Mouse (Mus musculus) neural tube, embryonic 11.5 days (tissue): ENCODE results near the gene Gtf2i. TPM values are rescaled to one million over a fixed set of nuclear protein-coding genes. Genes with fewer than 3 reads are reported as not detected.

Experiments
- ATAC-seq: fragments of 200-750 bp; cut with Nextera tagmentation; 2 replicates; pipeline ENCODE4 v1.8.0; 2017; ENCODE audit warnings: moderate number of reproducible peaks, mild to moderate bottlenecking, moderate TSS enrichment, moderate library complexity; ENCODE audit not compliant: insufficient read depth, low FRiP score, low TSS enrichment
- DNase-seq: peaks from one replicate; pipeline ENCODE4 v3.0.0-alpha.2; 2015; ENCODE audit warnings: low spot score
- H3K27ac ChIP-seq: fragments of 300-500 bp; sonication (generic); 2 replicates; pipeline ENCODE4 v1.5.1; 2014; ENCODE audit warnings: low read depth, mild to moderate bottlenecking, low read length
- H3K27me3 ChIP-seq: fragments of 300-500 bp; sonication (generic); 2 replicates; pipeline ENCODE4 v1.6.1; 2014; ENCODE audit warnings: mild to moderate bottlenecking, low read length, mixed read lengths; ENCODE audit not compliant: control insufficient read depth, insufficient read depth
- H3K36me3 ChIP-seq: fragments of 300-500 bp; sonication (generic); 2 replicates; pipeline ENCODE4 v1.6.1; 2014; ENCODE audit warnings: mild to moderate bottlenecking, low read length, moderate library complexity, mixed read lengths; ENCODE audit not compliant: control insufficient read depth, insufficient read depth
- H3K4me1 ChIP-seq: fragments of 300-500 bp; sonication (generic); 2 replicates; pipeline ENCODE4 v1.6.1; 2014; ENCODE audit warnings: low read length, mixed read lengths; ENCODE audit not compliant: control insufficient read depth, insufficient read depth
- H3K4me2 ChIP-seq: fragments of 300-500 bp; sonication (generic); 2 replicates; pipeline ENCODE4 v1.6.1; 2014; ENCODE audit warnings: low read depth, mild to moderate bottlenecking, moderate library complexity
- H3K4me3 ChIP-seq: fragments of 300-500 bp; sonication (generic); 2 replicates; pipeline ENCODE4 v1.5.1; 2014; ENCODE audit warnings: low read depth, low read length
- H3K9ac ChIP-seq: fragments of 300-500 bp; sonication (generic); 2 replicates; pipeline ENCODE4 v1.6.1; 2014; ENCODE audit warnings: mild to moderate bottlenecking, low read length
- H3K9me3 ChIP-seq: fragments of 300-500 bp; sonication (generic); 2 replicates; pipeline ENCODE4 v1.6.1; 2016; ENCODE audit warnings: low read length; ENCODE audit not compliant: control insufficient read depth
- WGBS: fragments of 180-500 bp; shearing (Covaris S2); extraction: QIAGEN DNeasy Blood & Tissue Kit; methylation state at CpG from one replicate; pipeline ENCODE4 v1.1.7; 2014; 5-methylcytosine and 5-hydroxymethylcytosine counted together
- polyA plus RNA-seq: library from polyadenylated mRNA; unstranded; fragments of >200 nt; fragmentation: Nextera tagmentation; extraction: Ambion mirVana; gene quantifications from 2 replicates; pipeline ENCODE4 v1.2.1, GENCODE M21; 2014

Gene Gtf2i
- polyA plus RNA-seq, 1 experiment from 2014 or later = 193 TPM

- DNase-seq = no peak
- no peak overlapping the region for H3K4me3 ChIP-seq
- no peak for ATAC-seq
- H3K9me3 ChIP-seq = no peaks in the 10 kb centered on the region
- H3K4me2 ChIP-seq = no peak overlapping the region
- H3K27me3 ChIP-seq = no peaks in the 10 kb centered on the region
- no peak overlapping the region for H3K9ac ChIP-seq
- H3K36me3 ChIP-seq = peaks cover 38% of the 10 kb centered on the region
- no peak overlapping the region for H3K27ac ChIP-seq
- 92% methylated on average over 4 of the region's 4 CpGs for WGBS
- no peaks in the 10 kb centered on the region for H3K4me1 ChIP-seq
These were observed 37.5 kb downstream of the Gtf2i start for GRCm38 (mm10) chr5:134277109-134277508.

- no peak for ATAC-seq
- Histone ChIP-seq H3K9ac (no peak overlapping the region), H3K4me1 (no peaks in the 10 kb centered on the region), H3K27ac (no peak overlapping the region), H3K36me3 (peaks cover 45% of the 10 kb centered on the region), H3K4me3 (no peak overlapping the region), H3K9me3 (no peaks in the 10 kb centered on the region), H3K27me3 (no peaks in the 10 kb centered on the region), H3K4me2 (no peak overlapping the region)
- DNase-seq = no peak
- WGBS = 93% methylated on average over 10 of the region's 10 CpGs
These were observed 39.0 kb downstream of the Gtf2i start for GRCm38 (mm10) chr5:134275556-134275955.

- Histone ChIP-seq H3K4me1 (no peaks in the 10 kb centered on the region), H3K9me3 (no peaks in the 10 kb centered on the region), H3K36me3 (peaks cover 47% of the 10 kb centered on the region), H3K4me2 (no peak overlapping the region), H3K4me3 (no peak overlapping the region), H3K27ac (no peak overlapping the region), H3K27me3 (no peaks in the 10 kb centered on the region), H3K9ac (no peak overlapping the region)
- ATAC-seq (no peak), DNase-seq (no peak)
- 92% methylated on average over 11 of the region's 11 CpGs for WGBS
These were observed 39.5 kb downstream of the Gtf2i start for GRCm38 (mm10) chr5:134275021-134275420.

GRCm38 (mm10) chr5:134273761-134274160 lies 40.8 kb downstream of the Gtf2i start:
- peaks cover 42% of the 10 kb centered on the region for H3K36me3 ChIP-seq
- DNase-seq = no peak
- H3K4me2 ChIP-seq = no peak overlapping the region
- no peak overlapping the region for H3K9ac ChIP-seq
- H3K27ac ChIP-seq = no peak overlapping the region
- no peak for ATAC-seq
- H3K4me1 ChIP-seq = no peaks in the 10 kb centered on the region
- H3K27me3 ChIP-seq = no peaks in the 10 kb centered on the region
- WGBS = 90% methylated on average over 8 of the region's 8 CpGs
- no peak overlapping the region for H3K4me3 ChIP-seq
- H3K9me3 ChIP-seq = no peaks in the 10 kb centered on the region

- WGBS = 91% methylated on average over 11 of the region's 11 CpGs
- DNase-seq (no peak), ATAC-seq (no peak)
- Histone ChIP-seq H3K36me3 (peaks cover 40% of the 10 kb centered on the region), H3K27ac (no peak overlapping the region), H3K4me3 (no peak overlapping the region), H3K4me2 (no peak overlapping the region), H3K4me1 (no peaks in the 10 kb centered on the region), H3K9me3 (no peaks in the 10 kb centered on the region), H3K27me3 (no peaks in the 10 kb centered on the region), H3K9ac (no peak overlapping the region)
These were observed 41.8 kb downstream of the Gtf2i start for GRCm38 (mm10) chr5:134272761-134273160.

- Histone ChIP-seq H3K9me3 (no peaks in the 10 kb centered on the region), H3K36me3 (peaks cover 40% of the 10 kb centered on the region), H3K4me2 (no peak overlapping the region)
These were observed 43.1 kb downstream of the Gtf2i start for GRCm38 (mm10) chr5:134271421-134271820.

GRCm38 (mm10) chr5:134270566-134270965 lies 44.0 kb downstream of the Gtf2i start:
- no peaks in the 10 kb centered on the region for H3K9me3 ChIP-seq
- 93% methylated on average over 4 of the region's 4 CpGs for WGBS
- ATAC-seq (no peak), DNase-seq (no peak)
- no peak overlapping the region for H3K4me2 ChIP-seq
- H3K27ac ChIP-seq = no peak overlapping the region
- peaks cover 44% of the 10 kb centered on the region for H3K36me3 ChIP-seq
- H3K27me3 ChIP-seq = no peaks in the 10 kb centered on the region
- H3K4me1 ChIP-seq = no peaks in the 10 kb centered on the region
- H3K9ac ChIP-seq = no peak overlapping the region
- no peak overlapping the region for H3K4me3 ChIP-seq

More at GRCm38 (mm10) chr5:134271421-134271820, 43.1 kb downstream of the Gtf2i start:
- ATAC-seq (no peak), DNase-seq (no peak)
- H3K27me3 ChIP-seq = no peaks in the 10 kb centered on the region
- no peak overlapping the region for H3K9ac ChIP-seq
- no peak overlapping the region for H3K4me3 ChIP-seq
- H3K4me1 ChIP-seq = no peaks in the 10 kb centered on the region
- 94% methylated on average over 11 of the region's 11 CpGs for WGBS
- no peak overlapping the region for H3K27ac ChIP-seq

GRCm38 (mm10) chr5:134269751-134270150 lies 44.8 kb downstream of the Gtf2i start:
- 88% methylated on average over 5 of the region's 5 CpGs for WGBS
- peaks cover 47% of the 10 kb centered on the region for H3K36me3 ChIP-seq

GRCm38 (mm10) chr5:134268751-134269150 lies 45.8 kb downstream of the Gtf2i start:
- H3K4me2 ChIP-seq = no peak overlapping the region
- H3K27me3 ChIP-seq = no peaks in the 10 kb centered on the region
- no peaks in the 10 kb centered on the region for H3K4me1 ChIP-seq
- no peak for ATAC-seq
- H3K9ac ChIP-seq = no peak overlapping the region
- DNase-seq = no peak
- H3K4me3 ChIP-seq = no peak overlapping the region
- no peak overlapping the region for H3K27ac ChIP-seq
- H3K9me3 ChIP-seq = no peaks in the 10 kb centered on the region
- 97% methylated on average over 8 of the region's 8 CpGs for WGBS
- peaks cover 50% of the 10 kb centered on the region for H3K36me3 ChIP-seq

More at GRCm38 (mm10) chr5:134269751-134270150, 44.8 kb downstream of the Gtf2i start:
- Histone ChIP-seq H3K9me3 (no peaks in the 10 kb centered on the region), H3K4me3 (no peak overlapping the region), H3K27ac (no peak overlapping the region), H3K4me2 (no peak overlapping the region), H3K4me1 (no peaks in the 10 kb centered on the region), H3K27me3 (no peaks in the 10 kb centered on the region), H3K9ac (no peak overlapping the region)
- no peak for ATAC-seq
- no peak for DNase-seq
